8 mouse cellular contexts compared by ENCODE assay signal in the genomic region with DNA sequence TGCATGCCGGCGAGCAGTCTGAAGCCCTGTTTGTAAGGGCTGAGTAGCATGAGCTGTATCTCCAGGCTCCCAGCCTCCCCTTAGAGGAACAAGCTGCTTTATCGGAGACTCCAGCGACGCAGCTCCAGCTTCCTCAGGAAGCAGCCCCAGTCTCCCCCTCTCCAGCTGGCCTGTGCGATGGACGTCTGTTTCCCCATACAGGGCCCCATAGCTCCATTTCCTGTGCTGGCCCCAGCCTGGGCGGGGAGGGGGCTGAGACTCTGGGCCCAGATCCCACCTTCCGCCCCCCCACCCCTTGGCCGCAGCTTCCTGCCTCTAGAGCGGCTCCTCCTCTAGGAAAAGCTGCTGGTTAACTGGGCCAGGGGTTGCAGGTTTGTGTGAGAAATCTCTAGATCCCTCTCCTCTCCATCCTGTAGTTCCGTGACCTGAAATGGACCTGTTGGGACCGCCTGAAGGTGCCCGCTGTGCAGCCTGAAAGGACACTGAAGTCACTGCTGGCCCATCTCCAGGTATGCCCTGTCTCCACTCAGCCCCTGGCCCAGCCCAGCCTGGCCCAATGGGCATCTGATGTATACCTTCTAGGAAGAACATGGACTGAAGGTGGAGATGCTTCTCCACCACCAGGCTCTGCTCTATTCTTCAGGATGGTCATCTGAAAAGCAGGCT. TPM values are rescaled to one million over a fixed set of nuclear protein-coding genes. Genes with fewer than 3 reads are reported as not detected.
DNase-seq lines count a peak whose midpoint lies in the region; ATAC-seq and TF ChIP-seq lines count a peak whose summit lies in the region.

A gene (plus strand): TSS at position 378 of the 666 bp plus-strand sequence.

- H3K9me3 ChIP-seq in heart, embryonic 15.5 days (replicated peaks) = no peaks in the 10 kb centered on the region
- H3K9me3 ChIP-seq in lung, embryonic 16.5 days (ENCODE audit: control insufficient read depth, low read length) = no peaks in the 10 kb centered on the region

- peaks cover 18% of the 10 kb centered on the region for H3K4me1 ChIP-seq in embryonic fibroblast, embryonic 13.5 days (ENCODE audit: control insufficient read depth, insufficient read depth, low read length)
- peaks cover 56% of the 10 kb centered on the region for H3K4me1 ChIP-seq in heart, embryonic 15.5 days (replicated peaks)
- H3K4me1 ChIP-seq in lung, embryonic 16.5 days (replicated peaks; ENCODE audit: control insufficient read depth, insufficient read depth, low read length) = peaks cover 40% of the 10 kb centered on the region

- peak; percentile 62 for TF ChIP-seq POLR2A in embryonic fibroblast, embryonic 13.5 days (IDR thresholded peaks at IDR 0.05; ENCODE audit: low read depth, low read length)

- 8% methylated on average over 14 of the region's 14 CpGs for WGBS in heart, embryonic 15.5 days
- WGBS in lung, embryonic 16.5 days = 15% methylated on average over 14 of the region's 14 CpGs

- peak within 1 kb of the TSS; percentile 86 for H3K4me3 ChIP-seq in embryonic fibroblast, embryonic 13.5 days (ENCODE audit: insufficient read depth, low read length)
- peak within 1 kb of the TSS; percentile 65 for H3K4me3 ChIP-seq in heart, embryonic 15.5 days
- peak within 1 kb of the TSS; percentile 74 for H3K4me3 ChIP-seq in lung, embryonic 16.5 days (ENCODE audit: low read length)

- H3K36me3 ChIP-seq in heart, embryonic 15.5 days = peaks cover 5% of the 10 kb centered on the region; the same call in 1 of the 2 replicates
- H3K36me3 ChIP-seq in lung, embryonic 16.5 days (ENCODE audit: control insufficient read depth, insufficient read depth, low read length) = no peaks in the 10 kb centered on the region

- H3K9ac ChIP-seq in heart, embryonic 15.5 days = peak within 1 kb of the TSS; percentile 61
- H3K9ac ChIP-seq in lung, embryonic 16.5 days (ENCODE audit: low read length) = peak within 1 kb of the TSS; percentile 82

- peak within 1 kb of the TSS; percentile 75 for H3K4me2 ChIP-seq in heart, embryonic 15.5 days
- H3K4me2 ChIP-seq in lung, embryonic 16.5 days (ENCODE audit: low read depth, low read length) = peak within 1 kb of the TSS; percentile 86

- peak within 1 kb of the TSS; percentile 92 for H3K27ac ChIP-seq in embryonic fibroblast, embryonic 13.5 days (ENCODE audit: insufficient read depth, low read length)
- peak within 1 kb of the TSS; percentile 92 for H3K27ac ChIP-seq in heart, embryonic 15.5 days
- peak within 1 kb of the TSS; percentile 100 for H3K27ac ChIP-seq in lung, embryonic 16.5 days (ENCODE audit: low read length)

- ATAC-seq in heart, embryonic 15.5 days (replicated peaks; ENCODE audit: insufficient number of reproducible peaks, insufficient read depth, low FRiP score, low read depth) = peak; percentile 80
- ATAC-seq in lung, embryonic 16.5 days (ENCODE audit: low read depth) = peak; percentile 84

- DNase-seq in urinary bladder, postnatal 4 days (ENCODE audit: low spot score in 2 of 2) = peak; percentile 83 to 84
- DNase-seq in urinary bladder, adult 18-20 months (ENCODE audit: low spot score in 2 of 2) = no peak
- peak; percentile 90 for DNase-seq in kidney, postnatal 14 days
- peak; percentile 63 for DNase-seq in retina, embryonic 14.5 days (ENCODE audit: low spot score)
- no peak for DNase-seq in frontal cortex, postnatal 25 days (ENCODE audit: low spot score in 2 of 2)

- H3K27me3 ChIP-seq in heart, embryonic 15.5 days = no peaks in the 10 kb centered on the region
- H3K27me3 ChIP-seq in lung, embryonic 16.5 days (ENCODE audit: control insufficient read depth, insufficient read depth, low read depth, low read length) = no peaks in the 10 kb centered on the region

- no peak for TF ChIP-seq CTCF in embryonic fibroblast, embryonic 13.5 days (IDR thresholded peaks at IDR 0.05; ENCODE audit: borderline replicate concordance, insufficient read depth, low read length)

RNA-seq across cellular contexts. Expression of the gene that starts here (rescaled TPM):
- 0.75 and 1.2 TPM in 2 replicates for polyA plus RNA-seq in embryonic fibroblast, embryonic 13.5 days (2011; ENCODE audit: insufficient read length, low read depth, missing spikeins)
- polyA plus RNA-seq in heart, embryonic 15.5 days (2015; fragmentation: Nextera tagmentation; extraction: Ambion mirVana) = 2.8 and 4.3 TPM in 2 replicates
- 3.4 and 4.8 TPM in 2 replicates for polyA plus RNA-seq in lung, embryonic 16.5 days (2015; fragmentation: Nextera tagmentation; extraction: Ambion mirVana)

Comparison
In these comparisons a context has a peak if more than half of its experiments do, and no peak if none do; other contexts are left out.
1. DNase-seq: peak in urinary bladder, postnatal 4 days (2 of 2), kidney, postnatal 14 days (single experiment) and retina, embryonic 14.5 days (single experiment); none in urinary bladder, adult 18-20 months (0 of 2) and frontal cortex, postnatal 25 days (0 of 2).
2. Peak in every context shown above with its lines, with median percentiles within 50 percentile points of each other: H3K27ac ChIP-seq and H3K4me3 ChIP-seq.